Mouse (Mus musculus): ENCODE results near the gene Mlx.

Mlx gene

GRCm38 (mm10) chr11:101133037-101133436 is 46.0 kb downstream of the Mlx start:
- in situ Hi-C loops (cut with MboI; ENCODE audit: low sequenced_read_pairs), result no loop called here

- in situ Hi-C loops (cut with MboI; ENCODE audit: low sequenced_read_pairs), result no loop called here
These were observed 47.3 kb downstream of the Mlx start for GRCm38 (mm10) chr11:101134217-101134865.

- in situ Hi-C loops (cut with MboI; ENCODE audit: low sequenced_read_pairs), result no loop called here
These were observed 49.9 kb downstream of the Mlx start for GRCm38 (mm10) chr11:101137000-101137399.

- in situ Hi-C loops (cut with MboI; ENCODE audit: low sequenced_read_pairs), result no loop called here
These were observed 51.6 kb downstream of the Mlx start for GRCm38 (mm10) chr11:101138536-101139181.

- in situ Hi-C loops (cut with MboI; ENCODE audit: low sequenced_read_pairs), result no loop called here
These were observed 53.2 kb downstream of the Mlx start for GRCm38 (mm10) chr11:101140164-101140819.

- in situ Hi-C loops (cut with MboI; ENCODE audit: low sequenced_read_pairs), result no loop called here
These were observed 54.0 kb downstream of the Mlx start for GRCm38 (mm10) chr11:101141088-101141487.
